Mouse (Mus musculus): ENCODE results near the gene Chchd6. TPM values are rescaled to one million over a fixed set of nuclear protein-coding genes. Genes with fewer than 3 reads are reported as not detected.

Gene Chchd6
- polyA plus RNA-seq, 1 experiment: 28.8 TPM

DNA sequence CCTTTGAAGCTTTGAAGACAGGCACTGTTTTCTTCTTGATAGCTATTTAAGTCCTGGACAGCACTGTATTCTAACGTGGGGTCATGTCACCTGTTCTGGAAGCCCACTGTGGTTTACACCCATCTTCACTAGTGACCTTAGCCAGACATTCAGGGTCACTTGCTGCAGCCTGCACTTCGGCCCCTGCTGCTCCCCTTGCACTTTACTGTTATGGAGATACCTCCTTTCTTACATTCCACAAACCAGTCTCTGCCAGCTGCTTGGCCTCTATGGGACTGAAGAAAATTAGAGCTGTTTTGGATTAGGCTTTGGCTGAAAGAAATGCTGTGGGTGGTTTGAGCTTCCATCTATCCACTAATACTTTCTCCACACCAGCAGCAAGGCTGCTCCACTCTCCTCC is 86.7 kb downstream of the Chchd6 start:
- H3K4me2 ChIP-seq (ENCODE audit: low read depth): no peak overlapping the region

DNA sequence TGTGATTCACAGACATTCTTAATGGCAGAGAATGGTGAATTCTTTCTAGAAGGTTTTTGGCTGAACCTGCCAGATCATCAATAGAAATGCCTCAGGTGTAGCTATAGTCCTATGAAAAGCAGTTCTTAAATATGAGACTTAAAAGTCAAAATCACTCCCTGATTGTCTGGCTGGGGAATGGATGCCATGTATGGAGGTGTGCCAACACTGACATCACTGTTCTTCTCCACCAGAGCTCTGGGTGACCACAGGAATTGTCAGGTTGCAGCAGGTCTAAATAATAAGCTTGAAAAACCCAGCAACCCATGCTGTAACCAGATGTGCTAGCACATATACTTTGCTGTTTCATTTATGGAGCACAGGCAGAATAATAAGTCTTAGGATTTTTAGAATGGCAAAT is 87.2 kb downstream of the Chchd6 start:
- Histone ChIP-seq H3K36me3 (ENCODE audit: control insufficient read depth, insufficient read depth) (no peaks in the 10 kb centered on the region), H3K27me3 (ENCODE audit: control insufficient read depth, insufficient read depth, insufficient read length) (no peaks in the 10 kb centered on the region), H3K4me2 (ENCODE audit: low read depth) (no peak overlapping the region), H3ac (ENCODE audit: control insufficient read depth, insufficient read length) (no peak overlapping the region), H3K79me2 (ENCODE audit: control insufficient read depth, insufficient read depth) (no peaks in the 10 kb centered on the region), H3K4me3 (no peak overlapping the region)
- TF ChIP-seq MAX (IDR thresholded peaks at IDR 0.05; ENCODE audit: low read depth) (no peak), CEBPB (IDR thresholded peaks at IDR 0.05; ENCODE audit: insufficient read depth, poor library complexity, severe bottlenecking) (no peak), REST (IDR thresholded peaks at IDR 0.05; ENCODE audit: insufficient read depth, insufficient read length) (no peak), USF1 (IDR thresholded peaks at IDR 0.05; ENCODE audit: low read depth) (no peak), MYOG (IDR thresholded peaks at IDR 0.05; ENCODE audit: control insufficient read depth in 1 of 3, insufficient read depth in 1 of 3, insufficient read length in 2 of 3, low read depth in 2 of 3) (no peak), POLR2AphosphoS2 (IDR thresholded peaks at IDR 0.05; ENCODE audit: insufficient read length, low read depth) (no peak), TCF3 (IDR thresholded peaks at IDR 0.05; ENCODE audit: insufficient read length, low read depth) (no peak), MYOD1 (IDR thresholded peaks at IDR 0.05; ENCODE audit: control insufficient read depth in 1 of 3, insufficient read length in 2 of 3, low read depth in 2 of 3) (no peak), SRF (IDR thresholded peaks at IDR 0.05; ENCODE audit: control insufficient read depth, insufficient read length, low read depth) (no peak), TCF12 (IDR thresholded peaks at IDR 0.05; ENCODE audit: insufficient read depth, poor library complexity, severe bottlenecking) (no peak)

More for the DNA sequence above, 86.7 kb downstream of the Chchd6 start:
- Histone ChIP-seq H3ac (ENCODE audit: control insufficient read depth, insufficient read length) (no peak overlapping the region), H3K79me2 (ENCODE audit: control insufficient read depth, insufficient read depth) (no peaks in the 10 kb centered on the region), H3K4me3 (no peak overlapping the region), H3K36me3 (ENCODE audit: control insufficient read depth, insufficient read depth) (no peaks in the 10 kb centered on the region), H3K27me3 (ENCODE audit: control insufficient read depth, insufficient read depth, insufficient read length) (no peaks in the 10 kb centered on the region)
- no peak for TF ChIP-seq POLR2AphosphoS2 (IDR thresholded peaks at IDR 0.05; ENCODE audit: insufficient read length, low read depth)
- TF ChIP-seq MYOG (IDR thresholded peaks at IDR 0.05; ENCODE audit: control insufficient read depth in 1 of 3, insufficient read depth in 1 of 3, insufficient read length in 2 of 3, low read depth in 2 of 3): no peak

GRCm38 (mm10) chr6:89499961-89500360 is 95.5 kb downstream of the Chchd6 start:
- Histone ChIP-seq H3ac (ENCODE audit: control insufficient read depth, insufficient read length) (no peak overlapping the region), H3K4me2 (ENCODE audit: low read depth) (no peak overlapping the region), H3K4me3 (no peak overlapping the region), H3K79me2 (ENCODE audit: control insufficient read depth, insufficient read depth) (no peaks in the 10 kb centered on the region), H3K27me3 (ENCODE audit: control insufficient read depth, insufficient read depth, insufficient read length) (no peaks in the 10 kb centered on the region), H3K36me3 (ENCODE audit: control insufficient read depth, insufficient read depth) (no peaks in the 10 kb centered on the region)
- TF ChIP-seq CEBPB (IDR thresholded peaks at IDR 0.05; ENCODE audit: insufficient read depth, poor library complexity, severe bottlenecking): no peak
- TF ChIP-seq POLR2A (IDR thresholded peaks at IDR 0.05; ENCODE audit: insufficient read length, low read depth): no peak
- no peak for TF ChIP-seq REST (IDR thresholded peaks at IDR 0.05; ENCODE audit: insufficient read depth, insufficient read length)
- no peak for TF ChIP-seq MYOG (IDR thresholded peaks at IDR 0.05; ENCODE audit: control insufficient read depth in 1 of 3, insufficient read depth in 1 of 3, insufficient read length in 2 of 3, low read depth in 2 of 3)
- no peak for TF ChIP-seq POLR2AphosphoS2 (IDR thresholded peaks at IDR 0.05; ENCODE audit: insufficient read length, low read depth)
- no peak for TF ChIP-seq SRF (IDR thresholded peaks at IDR 0.05; ENCODE audit: control insufficient read depth, insufficient read length, low read depth)
- TF ChIP-seq TCF12 (IDR thresholded peaks at IDR 0.05; ENCODE audit: insufficient read depth, poor library complexity, severe bottlenecking): no peak

- TF ChIP-seq POLR2AphosphoS2 (IDR thresholded peaks at IDR 0.05; ENCODE audit: insufficient read length, low read depth) (no peak), SRF (IDR thresholded peaks at IDR 0.05; ENCODE audit: control insufficient read depth, insufficient read length, low read depth) (no peak), E2F4 (IDR thresholded peaks at IDR 0.05; ENCODE audit: insufficient read depth) (no peak), CEBPB (IDR thresholded peaks at IDR 0.05; ENCODE audit: insufficient read depth, poor library complexity, severe bottlenecking) (no peak), MYOD1 (IDR thresholded peaks at IDR 0.05; ENCODE audit: control insufficient read depth in 1 of 3, insufficient read length in 2 of 3, low read depth in 2 of 3) (no peak), MYOG (IDR thresholded peaks at IDR 0.05; ENCODE audit: control insufficient read depth in 1 of 3, insufficient read depth in 1 of 3, insufficient read length in 2 of 3, low read depth in 2 of 3) (no peak)
- Histone ChIP-seq H3K79me2 (ENCODE audit: control insufficient read depth, insufficient read depth) (no peaks in the 10 kb centered on the region), H3K36me3 (ENCODE audit: control insufficient read depth, insufficient read depth) (no peaks in the 10 kb centered on the region), H3ac (ENCODE audit: control insufficient read depth, insufficient read length) (no peak overlapping the region), H3K27me3 (ENCODE audit: control insufficient read depth, insufficient read depth, insufficient read length) (no peaks in the 10 kb centered on the region), H3K4me2 (ENCODE audit: low read depth) (no peak overlapping the region), H3K4me3 (no peak overlapping the region)
Measured at GRCm38 (mm10) chr6:89498764-89499516, 96.5 kb downstream of the Chchd6 start.

GRCm38 (mm10) chr6:89496916-89497315 is 98.5 kb downstream of the Chchd6 start:
- Histone ChIP-seq H3K4me3 (no peak overlapping the region), H3K79me2 (ENCODE audit: control insufficient read depth, insufficient read depth) (no peaks in the 10 kb centered on the region), H3K4me2 (ENCODE audit: low read depth) (no peak overlapping the region), H3K36me3 (ENCODE audit: control insufficient read depth, insufficient read depth) (no peaks in the 10 kb centered on the region), H3ac (ENCODE audit: control insufficient read depth, insufficient read length) (no peak overlapping the region), H3K27me3 (ENCODE audit: control insufficient read depth, insufficient read depth, insufficient read length) (no peaks in the 10 kb centered on the region)
- TF ChIP-seq MYOG (IDR thresholded peaks at IDR 0.05; ENCODE audit: control insufficient read depth in 1 of 3, insufficient read depth in 1 of 3, insufficient read length in 2 of 3, low read depth in 2 of 3) (no peak), MYOD1 (IDR thresholded peaks at IDR 0.05; ENCODE audit: control insufficient read depth in 1 of 3, insufficient read length in 2 of 3, low read depth in 2 of 3) (no peak), TCF12 (IDR thresholded peaks at IDR 0.05; ENCODE audit: insufficient read depth, poor library complexity, severe bottlenecking) (no peak), USF1 (IDR thresholded peaks at IDR 0.05; ENCODE audit: low read depth) (no peak), SRF (IDR thresholded peaks at IDR 0.05; ENCODE audit: control insufficient read depth, insufficient read length, low read depth) (no peak), POLR2A (IDR thresholded peaks at IDR 0.05; ENCODE audit: insufficient read length, low read depth) (no peak), E2F4 (IDR thresholded peaks at IDR 0.05; ENCODE audit: insufficient read depth) (no peak), CEBPB (IDR thresholded peaks at IDR 0.05; ENCODE audit: insufficient read depth, poor library complexity, severe bottlenecking) (no peak), POLR2AphosphoS2 (IDR thresholded peaks at IDR 0.05; ENCODE audit: insufficient read length, low read depth) (no peak), MAX (IDR thresholded peaks at IDR 0.05; ENCODE audit: low read depth) (no peak), REST (IDR thresholded peaks at IDR 0.05; ENCODE audit: insufficient read depth, insufficient read length) (no peak), TCF3 (IDR thresholded peaks at IDR 0.05; ENCODE audit: insufficient read length, low read depth) (no peak)
